ENCODE assay signal across 9 mouse cellular contexts in the genomic region with DNA sequence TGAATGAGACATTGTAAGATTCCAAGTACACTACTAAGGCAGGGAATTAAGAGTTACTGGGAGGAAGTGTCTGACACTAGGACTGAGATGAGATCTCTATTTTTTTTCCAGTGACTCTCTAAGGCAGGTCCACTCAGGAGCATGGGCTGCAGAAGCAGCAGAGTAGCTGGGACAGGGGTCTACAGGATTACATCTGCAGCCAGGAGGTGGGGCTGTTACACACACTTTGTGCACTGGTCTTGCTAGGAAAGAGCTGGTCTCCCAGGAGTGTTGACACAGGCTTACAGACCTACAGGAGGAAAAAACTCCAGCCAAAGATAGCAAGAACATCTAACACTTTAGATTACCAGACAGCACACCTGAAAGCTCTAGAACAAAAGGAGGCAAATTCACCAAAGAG.
DNase-seq lines count a peak whose midpoint lies in the region.
"Had no signal": no experiment of that assay in that cellular context is flagged by ENCODE, and none has a peak within 500 bp of the region (broad histone marks: within the 10 kb centered on the region; RNA-seq: fewer than 3 reads in every experiment).

No protein-coding gene starts in this region.

- DNase-seq in layer of hippocampus, postnatal 10 days (ENCODE audit: low spot score in 2 of 2), result peak; percentile 10 to 35
- DNase-seq in layer of hippocampus, adult 8-10 months (ENCODE audit: low spot score in 2 of 2), result no peak
- DNase-seq in urinary bladder, postnatal 14 days (ENCODE audit: low spot score), result peak; percentile 11
- no peak for DNase-seq in urinary bladder, postnatal 4 days (ENCODE audit: low spot score in 2 of 2)
- DNase-seq in adrenal gland, postnatal 36 days, result peak; percentile 36 to 58
- no peak for DNase-seq in thymus, postnatal 0 days (ENCODE audit: low spot score)
- DNase-seq in natural killer cell, adult 2 months (ENCODE audit: low spot score in 2 of 2), result no peak
- DNase-seq: cerebellum, postnatal 36 days; lung, adult 2 months had no signal

Comparison
In these comparisons a context has a peak if more than half of its experiments do, and no peak if none do; other contexts are left out.
1. DNase-seq: peak in layer of hippocampus, postnatal 10 days (2 of 2), urinary bladder, postnatal 14 days (single experiment) and adrenal gland, postnatal 36 days (2 of 2); none in layer of hippocampus, adult 8-10 months (0 of 2), urinary bladder, postnatal 4 days (0 of 2), thymus, postnatal 0 days (single experiment) and natural killer cell, adult 2 months (0 of 2).